Mouse (Mus musculus): ENCODE results near the gene Tmem254b.
"Not testable (repeated sequence)": the region's sequence is repeated elsewhere in the genome, so short reads cannot be mapped to it uniquely, and the experiment has no call there.

Gene Tmem254b

DNA sequence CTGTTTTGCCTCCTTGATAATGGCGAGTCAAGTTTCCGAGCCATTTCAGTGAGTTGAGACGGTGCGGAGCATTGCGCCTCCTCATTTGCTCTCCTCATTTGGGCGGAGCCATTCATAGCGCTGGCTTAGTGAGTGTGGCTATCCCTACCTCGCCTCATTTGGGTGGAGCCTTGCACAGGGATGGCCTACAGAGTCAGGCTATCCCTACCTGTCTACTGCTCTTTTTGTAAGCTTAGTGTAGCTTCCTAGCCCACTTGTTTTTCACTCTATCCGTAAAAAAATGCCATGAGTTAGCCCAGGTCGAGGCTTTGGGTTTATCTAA lies at the start of gene Tmem254b:
Gene Tmem254b (minus strand): TSS at position 116 of the 322 bp plus-strand sequence.
- DNase-seq: not testable (repeated sequence)

- DNase-seq: not testable (repeated sequence)
Observed at GRCm38 (mm10) chr14:26237183-26237582, 30.3 kb upstream of the Tmem254b start.

- not testable (repeated sequence) for DNase-seq
Observed at GRCm38 (mm10) chr14:26216233-26217000, 9.6 kb upstream of the Tmem254b start.

DNA sequence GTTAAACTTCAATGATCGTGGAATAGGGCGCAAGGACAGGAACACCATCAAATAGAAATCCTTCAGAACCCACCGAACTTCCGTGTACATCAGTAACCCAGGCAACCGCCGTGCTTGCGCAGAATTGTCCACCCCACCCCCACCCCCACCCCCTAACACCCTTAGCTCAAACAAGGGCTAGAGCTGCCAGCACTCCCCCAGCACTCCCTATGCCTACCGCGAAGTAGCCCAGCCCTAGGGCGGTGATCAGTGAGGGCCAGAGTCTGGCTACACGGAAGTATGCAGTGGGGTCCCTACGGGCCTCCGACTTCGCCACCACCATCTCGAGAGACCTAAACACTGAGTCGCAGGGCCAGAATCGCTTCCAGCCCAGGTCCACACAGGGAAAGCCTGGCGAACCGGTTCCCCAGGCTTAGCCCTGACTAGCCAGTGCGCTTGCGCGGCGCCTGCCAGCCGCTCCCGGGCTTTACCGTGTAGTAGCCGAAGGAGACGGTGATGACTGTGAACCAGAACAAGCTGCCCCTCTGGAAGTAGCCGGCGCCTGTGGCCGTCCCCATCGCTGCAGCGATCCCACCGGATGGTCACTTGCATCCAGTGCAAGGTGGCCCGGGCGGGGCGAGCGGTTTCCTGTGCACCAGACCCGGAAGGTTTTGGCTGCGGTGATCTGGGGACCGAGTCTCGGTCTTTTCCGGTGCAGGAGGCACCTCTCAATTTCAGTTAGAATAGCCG lies 480 bp downstream of the Tmem254b start:
- not testable (repeated sequence) for DNase-seq

DNA sequence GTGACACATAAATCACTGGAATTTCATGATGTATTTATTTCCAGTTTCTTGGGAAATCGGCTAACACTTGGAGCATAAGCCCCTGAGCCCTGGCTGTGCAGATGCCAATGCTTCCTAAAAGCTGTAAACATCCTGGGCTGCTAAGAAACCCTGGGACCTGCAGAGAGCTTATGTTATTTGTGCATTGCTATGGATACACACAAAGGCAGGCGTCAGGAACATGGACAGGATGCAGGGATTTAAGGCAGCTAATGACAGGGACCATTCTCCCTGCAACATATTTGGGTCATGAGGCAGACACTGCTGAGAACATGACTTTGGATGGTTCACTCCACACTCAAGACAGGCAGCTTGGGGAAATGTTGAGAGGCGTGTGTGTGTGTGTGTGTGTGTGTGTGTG lies 9.0 kb downstream of the Tmem254b start:
- DNase-seq: not testable (repeated sequence)

GRCm38 (mm10) chr14:26188361-26188760 lies 18.5 kb downstream of the Tmem254b start:
- DNase-seq: not testable (repeated sequence)

GRCm38 (mm10) chr14:26186638-26187037 lies 20.2 kb downstream of the Tmem254b start:
- not testable (repeated sequence) for DNase-seq

- not testable (repeated sequence) for DNase-seq
Observed at GRCm38 (mm10) chr14:26182380-26182779, 24.5 kb downstream of the Tmem254b start, which contains the start of gene Plac9b. Gene Plac9b (minus strand): TSS chr14:26182480.

- not testable (repeated sequence) for DNase-seq
Observed at GRCm38 (mm10) chr14:26181660-26182059, 25.2 kb downstream of the Tmem254b start.

DNA sequence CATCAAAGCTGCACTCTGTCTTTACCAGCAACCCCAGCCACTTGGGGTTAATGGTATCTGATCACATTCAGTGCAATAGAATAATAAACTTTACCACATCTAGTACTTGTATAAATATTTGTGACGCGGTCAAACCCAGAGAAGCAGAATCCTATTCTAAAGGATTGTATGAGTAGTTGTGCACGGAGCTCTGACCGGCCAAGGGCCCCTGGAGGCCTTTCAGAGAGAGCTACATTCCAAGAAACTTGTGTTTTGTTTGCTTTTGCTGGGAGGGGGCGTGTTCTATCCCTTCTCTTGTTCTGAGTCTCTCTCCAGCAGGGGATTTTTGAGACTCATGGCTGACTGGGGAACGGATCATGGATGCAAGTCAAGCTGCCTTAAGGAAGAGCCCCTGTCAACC lies 31.8 kb downstream of the Tmem254b start:
- not testable (repeated sequence) for DNase-seq

- DNase-seq: not testable (repeated sequence)
Observed at GRCm38 (mm10) chr14:26173955-26174354, 32.9 kb downstream of the Tmem254b start.

DNA sequence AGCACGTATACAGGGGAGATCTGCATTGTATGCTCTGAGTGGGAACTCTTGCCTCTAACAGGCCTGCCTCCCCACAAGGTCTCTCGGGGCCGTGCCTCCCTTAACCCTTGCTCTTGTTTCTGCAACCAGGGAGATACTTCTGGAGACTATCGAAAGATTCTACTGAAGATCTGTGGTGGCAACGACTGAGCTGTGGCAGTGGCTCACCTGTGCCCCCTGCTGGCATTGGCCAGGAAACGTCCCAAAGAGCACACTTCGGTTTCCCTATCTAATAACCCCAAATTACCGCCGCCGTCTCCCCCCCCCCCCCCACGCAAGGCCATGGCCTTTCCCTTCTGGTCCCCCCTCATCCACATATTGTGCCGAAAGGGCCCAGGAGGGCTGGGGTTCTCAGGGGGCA lies 41.6 kb downstream of the Tmem254b start:
- DNase-seq: not testable (repeated sequence)

DNA sequence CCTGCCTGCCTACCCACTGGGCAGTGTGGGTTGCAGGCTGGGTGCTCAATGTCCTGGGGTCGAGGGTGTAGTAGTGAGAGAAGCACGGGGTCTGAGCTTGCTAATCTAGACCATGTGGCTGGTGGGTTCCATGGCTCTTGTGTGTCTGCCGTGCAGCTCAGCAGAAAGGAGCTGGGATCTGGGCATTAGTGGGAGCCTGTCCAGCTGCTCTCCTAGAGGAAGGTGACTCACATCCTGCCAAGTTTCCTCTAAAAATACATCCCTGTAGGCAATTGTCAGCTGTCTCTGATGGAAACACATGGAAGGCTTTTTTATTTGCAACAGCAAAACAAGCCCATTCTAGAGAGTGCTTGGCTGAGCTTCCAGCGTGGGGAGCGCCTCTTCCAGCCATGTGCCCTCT lies 44.4 kb downstream of the Tmem254b start:
- not testable (repeated sequence) for DNase-seq

DNA sequence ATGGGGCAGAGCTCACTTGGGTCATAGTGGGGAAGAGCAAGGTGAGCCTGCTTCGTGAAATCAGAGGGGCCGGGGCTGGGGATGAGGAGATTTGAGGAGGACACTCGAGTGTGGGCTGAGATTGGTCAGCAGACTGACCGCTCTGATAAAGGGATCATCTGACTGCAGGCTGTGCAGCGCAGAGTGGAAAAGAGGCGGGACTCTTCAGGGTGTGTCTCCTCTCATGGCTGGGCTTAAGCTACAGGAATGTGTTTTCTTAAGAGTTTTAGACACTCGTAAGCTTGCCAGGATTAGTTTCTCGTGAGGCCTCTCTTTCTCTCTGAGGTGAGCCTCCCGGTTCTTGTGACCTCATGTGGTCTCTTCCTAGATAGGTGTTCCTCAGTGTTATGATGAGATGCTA lies 45.7 kb downstream of the Tmem254b start:
- DNase-seq: not testable (repeated sequence)

DNA sequence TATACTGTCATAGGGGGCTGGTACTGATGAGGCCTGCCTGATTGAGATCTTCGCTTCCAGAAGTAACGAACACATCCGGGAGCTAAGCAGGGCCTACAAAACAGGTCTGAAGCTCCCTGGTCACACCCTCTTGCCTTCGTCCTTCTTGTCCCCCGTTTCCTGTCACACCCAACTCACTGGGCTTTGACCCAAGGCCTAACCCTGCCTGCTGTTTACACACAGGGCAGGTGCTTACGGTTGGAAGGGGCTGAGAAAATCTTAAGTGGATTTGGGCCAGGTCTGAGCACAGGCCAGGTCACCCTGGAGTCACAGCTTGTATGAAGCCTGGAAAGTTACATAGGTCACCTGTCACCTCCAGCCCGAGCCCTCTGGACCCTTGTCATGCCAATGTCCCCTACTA lies 50.8 kb downstream of the Tmem254b start:
- not testable (repeated sequence) for DNase-seq
